9 mouse cellular contexts compared by ENCODE assay signal in the genomic region with DNA sequence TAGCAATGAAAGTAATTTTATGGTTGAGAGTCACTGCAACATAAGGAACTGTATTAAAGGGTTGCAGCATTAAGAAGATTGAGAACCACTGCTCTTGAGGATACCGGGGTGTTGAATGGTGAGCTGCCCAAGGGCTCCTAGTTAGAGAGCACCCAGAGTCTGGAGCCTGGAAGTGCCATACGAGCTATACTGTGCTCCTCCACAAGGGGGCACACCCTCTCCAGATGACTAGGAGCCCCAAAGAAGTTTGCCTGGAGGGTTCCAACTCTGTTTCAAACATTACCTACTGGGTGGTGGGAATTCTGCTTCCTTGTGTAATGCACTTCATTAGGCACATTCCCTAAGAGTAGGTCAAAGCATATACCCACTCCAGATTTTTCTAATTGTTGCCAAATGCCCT.
A peak's percentile ranks its signal among the peaks of the same experiment; 100 is the strongest.
DNase-seq lines count a peak whose midpoint lies in the region; ATAC-seq lines count a peak whose summit lies in the region.
"Had no signal": no experiment of that assay in that cellular context is flagged by ENCODE, and none has a peak within 500 bp of the region (broad histone marks: within the 10 kb centered on the region; RNA-seq: fewer than 3 reads in every experiment).

No protein-coding gene starts in this region.

- no peaks in the 10 kb centered on the region for H3K9me3 ChIP-seq in liver, embryonic 11.5 days (ENCODE audit: control insufficient read depth, low read length)

- ATAC-seq in liver, embryonic 11.5 days (replicated peaks; ENCODE audit: low FRiP score): no peak
- ATAC-seq in cerebellum, adult (ENCODE audit: insufficient number of reproducible peaks, low FRiP score, low TSS enrichment): 0 out of 2 replicates have a peak, but pooled peaks have one; percentile 46

- no peak overlapping the region for H3K4me2 ChIP-seq in liver, embryonic 11.5 days

- DNase-seq in liver (peak; percentile 42), NIH3T3 (ENCODE audit: low read depth) (peak; percentile 73)
- DNase-seq in liver, embryonic 11.5 days (ENCODE audit: low spot score): no peak
- peak; percentile 72 to 83 for DNase-seq in frontal cortex, postnatal 36 days (ENCODE audit: low spot score in 2 of 2)
- DNase-seq in layer of hippocampus, postnatal 14 days (ENCODE audit: low spot score in 2 of 2): peak; percentile 70 to 73
- peak; percentile 71 for DNase-seq in retina, postnatal 1 day
- no peak for DNase-seq in natural killer cell, adult 2 months (ENCODE audit: low spot score in 2 of 2)

- H3K27me3 ChIP-seq in liver, embryonic 11.5 days (replicated peaks; ENCODE audit: control insufficient read depth, insufficient read depth, low read length): no peaks in the 10 kb centered on the region

- H3K4me3 ChIP-seq in liver, embryonic 11.5 days (ENCODE audit: low read depth, low read length): no peak overlapping the region

- no peak overlapping the region for H3K27ac ChIP-seq in liver, embryonic 11.5 days (ENCODE audit: low read depth, low read length)
- H3K27ac ChIP-seq: macrophage had no signal

- H3K4me1 ChIP-seq in liver, embryonic 11.5 days (replicated peaks; ENCODE audit: control insufficient read depth, insufficient read depth, low read length): no peaks in the 10 kb centered on the region

- H3K9ac ChIP-seq in liver, embryonic 11.5 days (ENCODE audit: low read depth, low read length): no peak overlapping the region

- WGBS in liver, embryonic 11.5 days: 16% methylated on average over 2 of the region's 2 CpGs

- H3K36me3 ChIP-seq in liver, embryonic 11.5 days (ENCODE audit: control insufficient read depth, insufficient read depth, low read length): no peaks in the 10 kb centered on the region

Comparison
In these comparisons a context has a peak if more than half of its experiments do, and no peak if none do; other contexts are left out.
1. DNase-seq: peak in liver (single experiment), NIH3T3 (single experiment), frontal cortex, postnatal 36 days (2 of 2), layer of hippocampus, postnatal 14 days (2 of 2) and retina, postnatal 1 day (single experiment); none in liver, embryonic 11.5 days (single experiment) and natural killer cell, adult 2 months (0 of 2).